Mouse (Mus musculus) kidney, postnatal 4 days (tissue): ENCODE measurements around the gene Mpnd.

Experiments used
- DNase-seq, 2 experiments: peaks; one replicate each; pipeline ENCODE4 v3.0.0; 2021; ENCODE audit warnings: mixed read lengths in 2 of 2

The Mpnd gene

DNA sequence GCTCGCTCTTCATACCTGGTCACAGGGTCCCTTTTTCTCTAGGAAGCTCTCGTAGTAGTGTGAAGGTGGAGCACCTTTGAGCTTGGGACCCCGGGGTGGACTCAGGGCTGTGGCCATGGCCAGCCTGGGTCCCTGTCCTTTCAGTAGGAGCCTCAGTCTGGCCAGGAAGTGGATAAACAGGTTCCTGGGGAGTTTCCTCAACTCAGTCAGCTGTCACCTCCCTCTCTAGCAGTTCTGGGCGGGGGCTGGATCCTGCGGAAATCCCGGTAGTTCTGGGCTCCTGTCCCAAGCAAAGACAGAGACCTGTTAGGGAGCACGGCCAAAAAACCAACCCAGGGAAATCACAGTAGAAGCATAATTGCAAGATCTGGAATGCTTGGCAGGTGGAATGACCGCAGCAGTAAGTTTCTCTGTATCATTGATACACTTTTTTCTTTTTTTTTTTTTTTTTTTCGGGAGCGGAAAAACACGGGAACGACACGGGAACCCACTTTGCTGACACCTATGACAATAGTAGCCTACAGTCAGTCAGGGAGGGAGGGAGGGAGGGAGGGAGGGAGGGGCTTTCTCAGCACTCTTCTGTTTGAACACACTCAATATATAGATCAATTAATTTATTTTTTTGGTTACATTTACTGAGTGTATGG lies at the start of gene Mpnd, which contains the start of gene Stap2:
Gene Mpnd (plus strand): TSS at position 297 of the 647 bp plus-strand sequence.
Gene Stap2 (minus strand): TSS at position 170 of the 647 bp plus-strand sequence.
- peak; percentile 51 to 59 for DNase-seq

DNA sequence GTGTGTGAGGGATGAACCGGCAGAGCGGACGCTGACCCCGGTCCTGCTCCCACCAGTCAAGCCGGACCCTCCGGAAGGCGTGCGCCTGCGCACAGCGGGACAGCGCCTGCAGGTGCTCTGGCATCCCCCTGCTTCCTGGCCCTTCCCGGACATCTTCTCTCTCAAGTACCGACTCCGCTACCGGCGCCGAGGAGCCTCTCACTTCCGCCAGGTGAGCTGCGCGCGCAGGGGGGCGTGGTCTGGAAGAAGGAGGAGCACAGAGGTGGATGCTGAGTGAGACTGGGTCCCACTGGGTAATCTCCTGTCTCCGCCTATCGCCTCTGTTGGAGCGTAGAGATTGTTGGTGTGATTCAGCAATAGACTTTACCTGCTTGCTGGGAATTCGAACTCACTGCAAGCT lies 49.4 kb upstream of the Mpnd start:
- peak; percentile 89 to 93 for DNase-seq

DNA sequence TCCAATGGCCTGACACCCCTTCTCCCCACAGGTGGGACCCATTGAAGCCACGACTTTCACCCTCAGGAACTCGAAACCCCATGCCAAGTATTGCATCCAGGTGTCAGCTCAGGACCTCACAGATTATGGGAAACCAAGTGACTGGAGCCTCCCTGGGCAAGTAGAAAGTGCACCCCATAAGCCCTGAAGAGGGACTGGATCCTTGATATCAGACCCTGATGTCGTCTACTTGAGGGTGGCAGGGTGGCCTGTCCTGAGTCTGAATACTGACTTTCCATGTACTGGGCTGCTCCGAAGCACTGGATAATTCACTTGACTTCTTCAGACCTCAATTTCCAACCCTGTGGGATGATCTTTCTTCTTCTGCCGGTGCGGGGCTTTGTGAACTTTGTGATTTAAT lies 48.9 kb upstream of the Mpnd start:
- no peak for DNase-seq

- DNase-seq: peak; percentile 89
These were observed 48.3 kb upstream of the Mpnd start for GRCm38 (mm10) chr17:55957168-55957567.

DNA sequence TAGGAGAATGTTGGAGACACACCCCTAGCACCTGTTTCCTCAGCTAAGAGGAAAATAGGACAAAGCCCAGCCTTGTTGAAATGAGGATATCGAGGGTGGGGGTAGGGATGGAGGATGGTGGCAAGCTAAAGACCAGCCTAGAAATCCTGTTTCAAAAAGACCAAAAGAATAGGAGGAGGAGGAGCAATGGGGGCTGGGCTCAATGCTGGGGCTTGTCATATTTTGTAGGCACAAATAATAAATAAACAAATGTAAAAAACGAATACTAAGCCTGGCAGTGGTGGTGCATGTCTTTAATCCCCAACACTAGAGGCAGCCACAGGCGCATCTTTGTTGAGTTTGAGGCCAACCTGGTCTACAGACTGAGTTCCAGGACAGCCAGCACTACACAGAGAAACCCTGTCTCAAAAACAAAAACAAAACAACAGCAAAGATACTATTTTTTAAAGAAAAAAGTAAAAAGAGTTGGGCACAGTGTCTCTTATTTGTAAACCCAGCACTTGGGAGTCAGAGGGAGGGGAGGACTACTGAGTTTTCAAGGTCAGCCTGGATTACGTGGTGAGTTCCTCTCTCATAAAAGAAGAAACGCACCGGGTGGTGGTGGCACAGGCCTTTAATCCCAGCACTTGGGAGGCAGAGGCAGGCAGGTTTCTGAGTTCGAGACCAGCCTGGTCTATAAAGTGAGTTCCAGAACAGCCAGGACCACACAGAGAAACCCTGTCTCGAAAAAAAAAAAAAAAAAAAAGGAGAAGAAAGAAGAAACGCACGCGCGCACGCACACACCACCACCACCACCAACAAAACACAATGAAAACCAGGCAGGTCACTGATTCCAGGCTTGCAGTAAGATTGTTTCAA lies 47.6 kb upstream of the Mpnd start:
- DNase-seq: no peak

GRCm38 (mm10) chr17:55958584-55958886 lies 47.0 kb upstream of the Mpnd start:
- no peak for DNase-seq

DNA sequence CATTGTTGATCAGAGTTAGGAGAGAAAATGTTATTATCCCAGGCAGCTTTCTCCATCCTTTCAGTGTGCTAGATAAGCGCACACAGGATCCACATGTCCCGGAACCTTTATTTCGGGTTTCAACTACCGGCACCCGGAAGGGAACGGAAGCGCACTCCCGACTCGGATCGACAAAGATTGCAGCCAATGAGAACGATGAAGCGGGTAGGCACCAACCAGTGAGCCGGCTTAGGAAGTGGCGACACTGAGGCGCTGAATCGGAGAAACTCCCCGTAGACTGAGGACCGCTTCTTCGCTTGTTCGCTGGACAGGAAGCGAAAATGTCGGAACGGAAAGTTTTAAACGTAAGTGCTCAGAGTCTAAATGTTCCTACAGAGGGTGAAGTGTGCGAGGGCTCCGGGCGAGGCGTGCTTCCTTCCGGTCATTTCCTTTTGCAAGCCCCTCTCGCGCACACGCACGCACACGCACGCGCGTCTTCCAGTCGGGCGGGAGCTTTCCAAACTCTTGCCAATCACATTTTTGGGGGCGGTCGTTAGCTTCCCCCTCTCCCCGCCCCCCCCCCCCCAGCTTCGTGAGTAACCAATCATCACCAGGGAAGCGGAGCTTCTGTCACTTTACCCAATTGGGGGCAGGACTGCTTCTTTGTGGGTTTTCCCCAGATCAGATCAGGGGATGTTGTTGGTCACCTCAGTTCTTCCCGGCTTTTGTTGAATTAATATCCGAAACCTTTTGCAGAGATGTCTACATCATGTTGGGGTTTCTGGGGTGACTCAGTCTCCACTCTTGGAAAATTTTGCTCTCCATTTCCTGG lies 46.4 kb upstream of the Mpnd start, which contains the start of gene Yju2:
Gene Yju2 (plus strand): TSS at position 182 of the 811 bp plus-strand sequence.
- peak; percentile 92 to 95 for DNase-seq

DNA sequence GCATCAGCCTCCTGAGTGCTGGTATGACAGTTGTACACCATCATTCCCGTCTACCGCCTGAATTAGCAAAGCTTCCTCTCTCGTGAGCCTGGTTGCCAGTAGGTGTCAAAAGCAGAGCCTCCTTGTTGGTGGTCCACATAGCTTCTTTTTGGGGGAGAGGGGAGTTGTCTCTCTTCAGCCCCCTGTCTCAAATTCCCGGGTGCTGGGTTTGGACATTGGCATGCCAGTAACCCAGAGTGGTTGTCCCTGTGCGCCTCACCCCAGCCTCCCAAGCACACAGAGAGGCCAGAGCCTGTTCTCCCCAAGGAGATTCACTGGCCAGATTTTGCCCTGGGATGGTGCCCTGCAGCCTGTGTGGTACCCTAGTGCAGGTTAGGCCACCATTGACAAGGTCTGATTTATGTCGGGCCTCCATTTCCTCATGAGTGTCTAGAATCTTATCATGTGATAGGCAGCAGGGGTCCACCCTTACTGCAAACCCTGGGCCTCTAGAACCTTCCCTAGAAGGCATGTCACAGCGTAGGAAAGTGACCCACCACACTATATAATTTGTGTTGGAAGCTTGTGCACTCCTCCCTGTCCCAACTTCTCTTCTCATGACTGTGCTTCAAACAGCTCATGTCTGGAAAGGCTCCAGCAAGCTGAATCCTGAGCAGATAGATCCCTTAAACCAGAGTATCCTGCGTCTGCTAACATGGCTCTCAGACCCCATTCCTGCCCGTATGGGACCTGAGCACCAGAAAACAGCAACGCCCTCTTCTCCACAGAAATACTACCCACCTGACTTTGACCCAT lies 45.4 kb upstream of the Mpnd start:
- no peak for DNase-seq

- DNase-seq: peak in 1 of 2 experiments; percentile 0
These were observed 44.7 kb upstream of the Mpnd start for GRCm38 (mm10) chr17:55960791-55961190.

DNA sequence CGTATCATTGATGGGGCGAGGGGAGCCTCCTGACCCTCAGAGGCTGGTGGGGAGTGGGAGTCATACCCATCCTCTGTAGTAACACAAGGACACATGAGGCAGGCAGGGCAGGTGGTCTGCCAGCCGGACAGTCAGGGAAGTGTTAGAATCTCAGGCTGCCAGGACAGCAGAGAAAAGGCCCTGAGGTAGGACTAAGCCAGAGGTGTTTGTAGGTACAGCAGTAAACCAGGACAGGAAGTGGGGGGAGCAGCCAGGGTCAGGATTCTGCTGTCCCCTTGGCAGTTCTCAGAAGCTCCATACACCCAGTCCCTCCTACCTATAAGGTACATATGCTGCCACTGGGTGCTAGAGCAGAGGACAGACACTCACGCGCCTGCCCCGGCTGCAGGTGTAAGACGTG lies 43.9 kb upstream of the Mpnd start:
- peak in 1 of 2 experiments; percentile 1 for DNase-seq

DNA sequence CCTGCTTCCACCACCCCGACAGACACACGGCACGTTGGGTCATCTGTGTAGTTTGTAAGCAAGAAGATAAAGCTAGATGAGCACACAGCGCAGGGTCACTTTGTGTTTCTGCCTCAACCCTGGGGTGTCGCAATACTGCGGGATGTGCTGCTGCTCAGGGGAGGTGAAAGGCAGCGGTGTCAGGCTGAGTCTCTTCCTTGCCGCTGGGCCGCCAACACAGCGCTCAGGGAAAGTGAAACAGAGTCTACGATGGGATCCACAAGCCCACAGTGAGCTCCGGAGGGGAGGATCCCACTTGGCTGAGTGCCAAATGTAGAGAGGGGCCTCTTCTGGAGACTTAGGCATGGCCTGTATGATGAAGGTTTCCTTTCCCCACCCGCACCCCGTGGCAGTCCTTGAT lies 42.3 kb upstream of the Mpnd start:
- peak in 1 of 2 experiments; percentile 5 for DNase-seq

DNA sequence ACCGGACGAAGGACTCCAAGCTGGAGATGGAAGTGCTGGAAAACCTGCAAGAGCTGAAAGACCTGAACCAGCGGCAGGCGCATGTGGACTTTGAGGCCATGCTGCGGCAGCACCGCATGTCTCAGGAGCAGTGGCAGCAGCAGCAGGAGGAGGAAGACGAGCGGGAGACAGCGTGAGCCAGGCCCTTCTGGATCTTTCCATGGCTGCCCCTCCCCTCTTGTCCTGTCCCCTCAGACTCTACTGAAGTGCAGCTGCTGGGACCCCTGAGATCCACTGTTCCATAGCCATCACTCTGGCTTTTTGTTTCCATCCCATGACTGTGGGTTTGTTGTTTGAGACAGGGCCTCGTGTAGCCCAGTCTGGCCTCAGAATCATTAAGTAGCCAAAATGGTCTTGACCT lies 41.0 kb upstream of the Mpnd start:
- DNase-seq: no peak

DNA sequence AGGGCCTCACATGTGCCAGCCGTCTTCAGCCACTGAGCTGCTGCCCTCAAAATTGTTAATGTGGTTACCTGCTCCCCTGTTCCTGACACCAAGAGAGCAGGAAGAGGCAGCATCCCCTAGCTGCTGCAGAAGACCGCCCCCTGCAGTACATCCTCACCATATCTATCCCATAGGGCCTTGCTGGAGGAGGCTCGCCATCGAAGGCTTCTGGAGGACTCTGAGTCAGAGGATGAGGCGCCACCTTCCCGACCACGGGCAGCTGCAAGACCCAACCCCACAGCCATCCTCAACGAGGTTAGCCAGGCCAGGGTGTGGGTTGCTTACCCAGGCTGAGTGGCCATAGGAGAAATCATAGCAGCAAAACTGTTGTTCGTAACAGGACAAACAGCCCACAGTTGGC lies 40.5 kb upstream of the Mpnd start:
- no peak for DNase-seq

DNA sequence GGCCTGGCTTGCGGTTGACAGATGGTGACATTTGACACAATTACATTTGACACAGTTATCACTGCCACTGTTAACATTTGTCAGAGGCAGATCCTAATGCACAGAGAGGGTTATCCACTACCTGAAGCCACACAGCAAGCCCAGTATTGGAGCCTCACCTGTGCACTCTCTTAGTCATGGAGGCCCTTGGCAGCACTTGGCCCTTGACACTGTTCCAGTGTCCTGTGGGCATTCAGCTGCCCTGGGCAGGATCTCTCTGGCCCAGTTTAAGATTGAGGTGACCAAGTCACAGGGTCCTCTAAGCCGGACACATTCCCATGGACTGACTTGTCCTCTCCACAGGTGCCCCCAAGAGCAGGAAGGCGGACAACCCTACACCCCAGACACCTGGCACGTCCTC lies 38.3 kb upstream of the Mpnd start:
- no peak for DNase-seq

- peak; percentile 42 to 61 for DNase-seq
These were observed 37.3 kb upstream of the Mpnd start for GRCm38 (mm10) chr17:55968210-55968609.

- peak; percentile 72 to 80 for DNase-seq
These were observed 36.0 kb upstream of the Mpnd start for GRCm38 (mm10) chr17:55969560-55969959.

DNA sequence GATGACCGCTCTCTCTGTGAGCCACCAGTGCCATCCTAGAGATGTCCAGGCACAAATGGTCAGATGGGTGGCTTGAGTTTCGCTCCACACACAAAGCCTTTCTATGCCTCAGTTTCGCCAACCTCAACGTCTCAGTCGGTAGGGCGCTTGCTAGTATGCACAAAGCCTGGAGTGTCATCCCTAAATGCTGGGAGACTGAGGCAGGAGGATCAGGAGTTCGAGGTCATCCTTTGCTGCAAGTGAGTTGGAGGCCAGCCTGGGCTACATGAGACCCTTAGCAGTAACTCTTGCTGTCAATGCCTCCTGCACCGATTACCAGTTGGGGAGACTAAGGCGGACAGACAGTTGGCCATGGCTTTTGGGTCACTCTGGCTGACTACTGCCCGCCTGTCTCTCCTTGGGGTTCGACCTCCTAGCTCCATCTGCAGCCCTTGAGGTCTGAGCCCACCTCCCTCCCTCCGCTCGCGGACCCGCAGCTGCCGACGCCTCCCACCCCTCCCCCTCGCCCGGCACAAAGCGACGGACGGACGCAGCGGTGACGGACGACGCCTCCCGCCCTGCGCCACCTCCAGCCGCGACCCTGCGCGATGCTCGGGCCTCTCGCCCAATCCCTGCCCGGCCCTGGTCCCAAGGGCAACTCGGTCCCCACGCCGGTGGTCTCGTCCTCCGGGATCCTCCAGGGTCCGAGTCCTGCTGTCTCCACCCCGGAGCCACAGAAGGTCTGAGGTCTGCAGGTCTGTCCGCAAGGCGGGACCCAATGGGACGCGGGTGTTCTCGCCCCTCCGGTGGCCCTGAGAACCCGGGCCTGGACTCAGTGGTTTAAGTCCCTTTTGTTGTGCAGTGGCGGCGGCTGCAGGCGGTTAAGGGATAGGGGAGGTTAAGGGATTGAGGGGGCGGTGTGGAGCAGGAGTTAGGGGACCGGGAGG lies 35.3 kb upstream of the Mpnd start, which contains the start of gene Shd:
Gene Shd (plus strand): TSS at position 502 of the 926 bp plus-strand sequence.
- peak; percentile 72 to 81 for DNase-seq

GRCm38 (mm10) chr17:55971453-55971852 lies 34.1 kb upstream of the Mpnd start:
- DNase-seq: peak in 1 of 2 experiments; percentile 17

DNA sequence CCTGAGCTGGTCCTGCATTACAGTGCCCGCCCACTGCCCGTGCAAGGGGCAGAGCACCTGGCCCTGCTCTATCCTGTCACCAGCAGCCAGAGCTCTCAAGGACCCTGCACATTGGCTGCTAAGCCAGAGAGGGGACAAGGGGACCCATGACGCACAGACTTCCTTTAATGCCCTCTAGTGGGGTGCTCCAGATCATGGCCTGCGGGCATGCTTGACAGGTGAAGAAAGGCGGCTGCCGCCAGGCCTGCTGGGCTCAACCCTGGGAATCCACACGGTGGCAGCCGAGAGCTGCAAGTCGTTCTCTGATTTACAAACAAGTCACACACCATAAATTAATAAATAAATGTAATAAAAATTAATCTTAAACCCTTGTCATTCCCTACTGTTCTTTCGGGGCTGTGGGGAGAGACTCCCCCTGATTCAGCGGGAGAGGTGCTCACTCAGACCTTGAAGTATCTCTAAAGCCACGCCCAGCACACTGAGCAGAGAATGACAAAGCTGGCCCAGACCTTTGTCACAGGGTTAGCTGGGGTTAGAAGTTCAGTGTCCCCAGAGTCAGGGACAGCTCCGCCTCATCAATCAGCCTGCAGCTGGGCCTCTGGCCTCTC lies 29.2 kb upstream of the Mpnd start:
- peak; percentile 89 to 91 for DNase-seq

GRCm38 (mm10) chr17:55977301-55977700 lies 28.2 kb upstream of the Mpnd start:
- no peak for DNase-seq
